Mouse (Mus musculus): ENCODE data around the gene Tgfb3. TPM values are rescaled to one million over a fixed set of nuclear protein-coding genes. Genes with fewer than 3 reads are reported as not detected.
A peak's percentile ranks its signal among the peaks of the same experiment; 100 is the strongest.

Gene Tgfb3
- polyA plus RNA-seq, 1 experiment from 2014 or later, result 35.8 TPM

DNA sequence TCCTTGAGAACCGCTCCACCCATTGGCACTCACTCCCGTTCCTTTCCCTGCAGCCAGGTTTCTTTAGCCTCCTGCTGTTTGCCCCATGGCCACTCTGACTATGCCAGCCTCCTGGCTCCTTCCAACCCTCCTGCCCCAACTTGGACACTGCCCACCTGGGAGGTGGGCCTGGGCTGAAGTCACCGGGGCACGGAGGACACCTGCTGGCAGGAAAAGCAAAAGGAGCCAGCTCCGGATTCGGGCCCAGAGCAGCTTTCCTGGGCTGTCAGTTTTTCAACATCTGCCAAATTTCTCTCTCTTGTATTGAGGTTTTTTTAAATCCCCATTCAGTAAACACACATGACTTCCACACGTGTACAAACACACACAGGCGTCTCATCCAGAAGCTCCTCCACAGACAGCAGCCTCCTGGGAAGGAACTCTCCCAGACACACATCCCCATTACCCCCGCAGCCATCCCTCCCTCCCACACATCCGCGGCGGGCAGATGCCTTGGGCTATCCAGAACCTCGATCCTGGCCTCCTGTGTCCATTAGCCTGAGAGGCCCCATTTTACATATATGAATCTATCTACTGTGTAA lies 2.4 kb downstream of the Tgfb3 start:
- no peak for ATAC-seq (ENCODE audit: insufficient read depth, low FRiP score)
- 14% methylated on average over 13 of the region's 13 CpGs for WGBS
- Histone ChIP-seq H3K4me1 (ENCODE audit: control insufficient read depth, insufficient read depth, low read length) (peaks cover 6% of the 10 kb centered on the region; the same call in 1 of the 2 replicates), H3K9ac (ENCODE audit: low read length) (peak overlapping the region; percentile 85), H3K9me3 (replicated peaks; ENCODE audit: control insufficient read depth, low read length) (no peaks in the 10 kb centered on the region; the same call in 1 of the 2 replicates), H3K4me2 (ENCODE audit: low read depth, low read length) (peak overlapping the region; percentile 97), H3K36me3 (ENCODE audit: control insufficient read depth, insufficient read depth, low read length) (no peaks in the 10 kb centered on the region), H3K4me3 (replicated peaks; ENCODE audit: low read length) (peak overlapping the region; percentile 63), H3K27ac (ENCODE audit: low read length) (no peak overlapping the region), H3K27me3 (ENCODE audit: control insufficient read depth, insufficient read depth, low read length) (no peaks in the 10 kb centered on the region)

DNA sequence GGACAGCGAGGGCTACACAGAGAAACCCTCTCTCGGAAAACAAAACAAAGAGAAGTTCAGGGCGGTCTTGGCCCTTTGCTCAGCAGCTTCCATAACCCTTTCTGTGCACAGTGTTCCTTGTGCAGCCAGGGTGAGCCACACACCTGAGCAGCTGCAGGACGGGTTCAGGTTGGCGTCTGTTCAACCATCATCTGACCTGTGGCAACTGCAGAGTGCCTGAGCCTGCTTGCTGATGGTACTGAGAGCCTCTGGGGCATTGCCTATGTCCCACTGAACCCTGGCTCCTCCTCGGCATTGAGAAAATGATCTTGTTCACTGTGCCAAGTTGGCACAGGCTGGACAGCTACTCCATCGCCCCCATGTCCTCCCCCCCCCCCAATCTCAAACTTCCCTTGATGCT lies 3.5 kb downstream of the Tgfb3 start:
- peak overlapping the region; percentile 97; the same call in 1 of the 2 replicates for H3K4me2 ChIP-seq (ENCODE audit: low read depth, low read length)

DNA sequence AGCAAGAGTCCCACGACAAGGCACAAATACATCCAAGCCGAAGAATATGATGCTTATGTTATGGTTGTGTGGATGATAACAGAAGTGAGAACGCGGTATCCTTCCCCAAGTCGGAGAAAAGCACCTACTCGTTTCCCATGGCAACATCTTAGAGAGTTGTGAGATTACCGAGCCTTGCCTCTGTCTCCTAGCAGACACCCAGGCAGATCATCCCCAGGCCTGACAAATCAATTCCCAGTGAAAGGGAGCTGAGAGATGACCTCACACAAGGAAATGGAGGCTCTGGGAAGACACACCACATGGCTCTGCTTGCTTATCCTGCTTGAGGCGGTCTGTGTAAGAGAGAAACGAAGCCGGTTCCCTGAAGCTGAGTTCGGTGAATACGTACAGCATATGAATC lies 4.2 kb downstream of the Tgfb3 start:
- WGBS, result 79% methylated on average over 12 of the region's 12 CpGs
- Histone ChIP-seq H3K36me3 (ENCODE audit: control insufficient read depth, insufficient read depth, low read length) (no peaks in the 10 kb centered on the region), H3K27ac (ENCODE audit: low read length) (no peak overlapping the region), H3K27me3 (ENCODE audit: control insufficient read depth, insufficient read depth, low read length) (no peaks in the 10 kb centered on the region), H3K9ac (ENCODE audit: low read length) (no peak overlapping the region), H3K4me1 (ENCODE audit: control insufficient read depth, insufficient read depth, low read length) (peaks cover 6% of the 10 kb centered on the region; the same call in 1 of the 2 replicates), H3K4me3 (replicated peaks; ENCODE audit: low read length) (no peak overlapping the region), H3K9me3 (replicated peaks; ENCODE audit: control insufficient read depth, low read length) (no peaks in the 10 kb centered on the region; the same call in 1 of the 2 replicates), H3K4me2 (ENCODE audit: low read depth, low read length) (no peak overlapping the region)
- ATAC-seq (ENCODE audit: insufficient read depth, low FRiP score), result no peak

More for the DNA sequence above, 3.5 kb downstream of the Tgfb3 start:
- no peak for ATAC-seq (ENCODE audit: insufficient read depth, low FRiP score)
- H3K36me3 ChIP-seq (ENCODE audit: control insufficient read depth, insufficient read depth, low read length), result no peaks in the 10 kb centered on the region
- 86% methylated on average over 7 of the region's 7 CpGs for WGBS
- H3K27ac ChIP-seq (ENCODE audit: low read length), result no peak overlapping the region
- peaks cover 6% of the 10 kb centered on the region; the same call in 1 of the 2 replicates for H3K4me1 ChIP-seq (ENCODE audit: control insufficient read depth, insufficient read depth, low read length)
- no peak overlapping the region for H3K9ac ChIP-seq (ENCODE audit: low read length)
- no peak overlapping the region for H3K4me3 ChIP-seq (replicated peaks; ENCODE audit: low read length)
- no peaks in the 10 kb centered on the region for H3K27me3 ChIP-seq (ENCODE audit: control insufficient read depth, insufficient read depth, low read length)
- no peaks in the 10 kb centered on the region; the same call in 1 of the 2 replicates for H3K9me3 ChIP-seq (replicated peaks; ENCODE audit: control insufficient read depth, low read length)

DNA sequence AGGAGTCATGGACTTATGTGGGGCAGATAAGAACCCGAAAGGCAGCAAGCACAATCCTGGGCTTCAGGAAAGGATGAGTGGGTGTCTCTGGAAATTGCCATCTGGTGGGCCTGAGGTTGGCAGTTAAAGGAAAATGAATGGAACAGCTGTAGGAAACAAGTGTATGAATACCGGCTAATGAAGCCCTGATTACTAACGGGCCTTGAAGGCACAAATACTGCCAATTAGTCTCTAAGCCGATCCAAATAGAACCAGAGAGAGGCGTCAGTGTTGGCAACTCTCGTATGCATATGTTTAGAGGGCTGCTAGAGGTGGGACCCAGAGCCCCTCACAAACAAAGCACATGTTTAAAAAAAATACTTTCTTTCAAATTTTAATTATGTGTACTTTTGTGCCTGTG lies 7.4 kb downstream of the Tgfb3 start:
- H3K27me3 ChIP-seq (ENCODE audit: control insufficient read depth, insufficient read depth, low read length), result no peaks in the 10 kb centered on the region
- H3K9ac ChIP-seq (ENCODE audit: low read length), result no peak overlapping the region
- H3K27ac ChIP-seq (ENCODE audit: low read length), result no peak overlapping the region
- no peaks in the 10 kb centered on the region; the same call in 1 of the 2 replicates for H3K9me3 ChIP-seq (replicated peaks; ENCODE audit: control insufficient read depth, low read length)
- H3K4me2 ChIP-seq (ENCODE audit: low read depth, low read length), result no peak overlapping the region
- no peak overlapping the region for H3K4me3 ChIP-seq (replicated peaks; ENCODE audit: low read length)
- 88% methylated on average over 6 of the region's 6 CpGs for WGBS
- H3K4me1 ChIP-seq (ENCODE audit: control insufficient read depth, insufficient read depth, low read length), result no peaks in the 10 kb centered on the region; the same call in 1 of the 2 replicates
- H3K36me3 ChIP-seq (ENCODE audit: control insufficient read depth, insufficient read depth, low read length), result no peaks in the 10 kb centered on the region
- no peak for ATAC-seq (ENCODE audit: insufficient read depth, low FRiP score)

DNA sequence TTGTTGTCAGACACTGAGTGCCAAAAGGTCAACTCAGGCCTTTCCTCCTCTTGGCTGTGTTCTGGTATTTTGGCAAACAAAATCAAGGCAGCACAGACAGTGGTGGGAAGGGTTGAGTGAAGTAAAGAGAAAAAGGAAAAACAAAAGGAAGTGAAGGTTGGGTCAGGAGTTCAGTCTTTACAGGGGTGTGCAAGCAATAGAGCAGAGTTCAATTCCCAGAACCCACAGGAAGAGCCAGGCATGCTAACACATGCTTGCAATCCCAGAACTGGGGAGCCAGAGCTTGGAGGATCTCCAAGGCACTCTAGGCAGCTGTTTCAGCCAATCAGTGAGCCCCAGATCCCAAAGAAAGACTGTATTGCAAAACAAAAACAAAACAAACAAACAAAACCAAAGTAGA lies 14.0 kb downstream of the Tgfb3 start:
- Histone ChIP-seq H3K36me3 (ENCODE audit: control insufficient read depth, insufficient read depth, low read length) (no peaks in the 10 kb centered on the region; the same call in 1 of the 2 replicates), H3K9me3 (replicated peaks; ENCODE audit: control insufficient read depth, low read length) (no peaks in the 10 kb centered on the region), H3K27ac (ENCODE audit: low read length) (no peak overlapping the region), H3K4me2 (ENCODE audit: low read depth, low read length) (no peak overlapping the region), H3K9ac (ENCODE audit: low read length) (no peak overlapping the region), H3K27me3 (ENCODE audit: control insufficient read depth, insufficient read depth, low read length) (no peaks in the 10 kb centered on the region), H3K4me3 (replicated peaks; ENCODE audit: low read length) (no peak overlapping the region), H3K4me1 (ENCODE audit: control insufficient read depth, insufficient read depth, low read length) (no peaks in the 10 kb centered on the region)
- no peak for ATAC-seq (ENCODE audit: insufficient read depth, low FRiP score)

DNA sequence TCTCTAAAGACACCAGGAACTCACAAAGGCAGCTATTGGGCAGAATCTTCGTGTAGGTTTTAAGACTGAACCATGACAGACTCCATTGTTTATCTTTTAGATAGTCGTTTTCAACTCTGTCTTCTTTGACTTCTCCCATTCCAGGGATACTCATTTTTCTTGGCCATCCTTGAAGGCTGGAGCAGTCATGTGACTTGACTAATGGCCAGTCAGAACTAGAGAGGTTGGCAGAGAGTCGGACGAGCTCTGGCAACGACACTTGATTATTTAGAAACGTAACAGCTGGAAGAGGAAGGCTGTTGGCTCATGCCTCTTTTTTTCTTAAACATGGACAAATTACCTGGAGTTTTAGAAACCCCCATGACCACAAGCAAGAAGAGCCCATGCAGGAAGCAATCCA lies 19.5 kb downstream of the Tgfb3 start:
- Histone ChIP-seq H3K4me3 (replicated peaks; ENCODE audit: low read length) (no peak overlapping the region), H3K4me1 (ENCODE audit: control insufficient read depth, insufficient read depth, low read length) (no peaks in the 10 kb centered on the region), H3K9ac (ENCODE audit: low read length) (no peak overlapping the region), H3K27me3 (ENCODE audit: control insufficient read depth, insufficient read depth, low read length) (no peaks in the 10 kb centered on the region), H3K9me3 (replicated peaks; ENCODE audit: control insufficient read depth, low read length) (no peaks in the 10 kb centered on the region), H3K36me3 (ENCODE audit: control insufficient read depth, insufficient read depth, low read length) (no peaks in the 10 kb centered on the region; the same call in 1 of the 2 replicates), H3K27ac (ENCODE audit: low read length) (no peak overlapping the region), H3K4me2 (ENCODE audit: low read depth, low read length) (no peak overlapping the region)
- ATAC-seq (ENCODE audit: insufficient read depth, low FRiP score), result no peak
- WGBS, result 48% methylated on average over 6 of the region's 6 CpGs

DNA sequence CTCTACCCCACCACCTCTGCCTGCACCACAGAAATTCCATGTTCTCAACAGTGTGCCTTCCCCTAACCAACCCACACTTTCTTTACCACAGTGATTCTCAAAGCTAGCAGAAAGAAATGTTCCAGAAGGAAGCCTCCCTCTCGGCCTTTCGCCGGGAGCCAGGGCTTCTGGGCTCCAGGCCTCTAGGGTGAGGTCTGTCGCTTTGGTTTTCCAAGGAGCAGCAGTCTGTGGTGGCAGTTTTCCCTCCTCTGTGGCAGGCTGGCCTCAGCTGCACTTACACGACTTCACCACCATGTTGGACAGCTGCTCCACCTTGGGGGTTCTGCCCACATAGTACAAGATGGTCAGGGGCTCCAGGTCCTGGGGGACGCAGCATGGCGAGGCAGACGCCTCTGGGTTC lies 21.3 kb downstream of the Tgfb3 start:
- Histone ChIP-seq H3K27me3 (ENCODE audit: control insufficient read depth, insufficient read depth, low read length) (no peaks in the 10 kb centered on the region), H3K4me2 (ENCODE audit: low read depth, low read length) (no peak overlapping the region), H3K4me1 (ENCODE audit: control insufficient read depth, insufficient read depth, low read length) (no peaks in the 10 kb centered on the region), H3K36me3 (ENCODE audit: control insufficient read depth, insufficient read depth, low read length) (no peaks in the 10 kb centered on the region; the same call in 1 of the 2 replicates), H3K9me3 (replicated peaks; ENCODE audit: control insufficient read depth, low read length) (no peaks in the 10 kb centered on the region), H3K27ac (ENCODE audit: low read length) (no peak overlapping the region), H3K4me3 (replicated peaks; ENCODE audit: low read length) (no peak overlapping the region), H3K9ac (ENCODE audit: low read length) (no peak overlapping the region)
- WGBS, result 85% methylated on average over 8 of the region's 8 CpGs
- no peak for ATAC-seq (ENCODE audit: insufficient read depth, low FRiP score)

- H3K36me3 ChIP-seq (ENCODE audit: control insufficient read depth, insufficient read depth, low read length), result no peaks in the 10 kb centered on the region; the same call in 1 of the 2 replicates
- no peak overlapping the region for H3K4me3 ChIP-seq (replicated peaks; ENCODE audit: low read length)
- WGBS, result 88% methylated on average over 8 of the region's 8 CpGs
- no peak overlapping the region for H3K27ac ChIP-seq (ENCODE audit: low read length)
- H3K9me3 ChIP-seq (replicated peaks; ENCODE audit: control insufficient read depth, low read length), result no peaks in the 10 kb centered on the region
- H3K27me3 ChIP-seq (ENCODE audit: control insufficient read depth, insufficient read depth, low read length), result no peaks in the 10 kb centered on the region
- ATAC-seq (ENCODE audit: insufficient read depth, low FRiP score), result no peak
- H3K4me1 ChIP-seq (ENCODE audit: control insufficient read depth, insufficient read depth, low read length), result no peaks in the 10 kb centered on the region
- H3K9ac ChIP-seq (ENCODE audit: low read length), result no peak overlapping the region
- no peak overlapping the region for H3K4me2 ChIP-seq (ENCODE audit: low read depth, low read length)
Measured at GRCm38 (mm10) chr12:86056976-86057375, 21.9 kb downstream of the Tgfb3 start.

DNA sequence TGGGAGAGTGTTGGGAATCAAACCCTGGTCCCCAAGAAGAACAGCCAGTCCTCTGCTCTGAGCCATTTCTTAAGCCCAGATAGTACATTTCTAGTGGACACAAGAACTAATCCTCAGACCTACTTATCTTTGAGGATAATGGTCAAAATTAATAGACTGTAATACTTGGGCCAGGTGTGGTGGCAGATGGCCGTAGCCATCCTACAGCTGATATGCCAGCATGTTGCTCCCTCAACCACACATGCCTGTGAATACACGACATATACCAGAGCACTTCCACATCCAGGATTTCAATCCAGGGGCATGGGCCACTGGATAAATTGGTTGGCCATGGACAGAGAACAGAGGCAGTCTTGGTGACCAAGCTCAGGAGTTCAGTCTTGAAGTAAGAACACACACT lies 23.5 kb downstream of the Tgfb3 start:
- Histone ChIP-seq H3K4me2 (ENCODE audit: low read depth, low read length) (no peak overlapping the region), H3K9me3 (replicated peaks; ENCODE audit: control insufficient read depth, low read length) (no peaks in the 10 kb centered on the region), H3K36me3 (ENCODE audit: control insufficient read depth, insufficient read depth, low read length) (no peaks in the 10 kb centered on the region), H3K27me3 (ENCODE audit: control insufficient read depth, insufficient read depth, low read length) (no peaks in the 10 kb centered on the region), H3K9ac (ENCODE audit: low read length) (no peak overlapping the region), H3K27ac (ENCODE audit: low read length) (no peak overlapping the region), H3K4me1 (ENCODE audit: control insufficient read depth, insufficient read depth, low read length) (no peaks in the 10 kb centered on the region), H3K4me3 (replicated peaks; ENCODE audit: low read length) (no peak overlapping the region)
- 89% methylated on average over 2 of the region's 2 CpGs for WGBS
- no peak for ATAC-seq (ENCODE audit: insufficient read depth, low FRiP score)

Measured in stomach, embryonic 16.5 days (tissue).